Mouse (Mus musculus): Measurements from ENCODE around the gene BC024978. TPM values are rescaled to one million over a fixed set of nuclear protein-coding genes. Genes with fewer than 3 reads are reported as not detected.

Gene BC024978
- polyA plus RNA-seq, 1 experiment from 2014 or later = 3.2 TPM

- peaks cover 60% of the 10 kb centered on the region for H3K4me1 ChIP-seq (ENCODE audit: control insufficient read depth, insufficient read depth, low read length)
- peak overlapping the region; percentile 80; the same call in 1 of the 2 replicates for H3K4me3 ChIP-seq (replicated peaks; ENCODE audit: low read length)
- H3K9ac ChIP-seq (ENCODE audit: low read length) = peak overlapping the region; percentile 94; the same call in 1 of the 2 replicates
- H3K27ac ChIP-seq (ENCODE audit: low read length) = no peak overlapping the region
- H3K9me3 ChIP-seq (replicated peaks; ENCODE audit: control insufficient read depth, low read length) = no peaks in the 10 kb centered on the region
- WGBS = 72% methylated on average over 5 of the region's 5 CpGs
- peak overlapping the region; percentile 73 for H3K4me2 ChIP-seq (ENCODE audit: low read depth, low read length)
- H3K36me3 ChIP-seq (ENCODE audit: control insufficient read depth, insufficient read depth, low read length) = peaks cover 25% of the 10 kb centered on the region
- H3K27me3 ChIP-seq (ENCODE audit: control insufficient read depth, insufficient read depth, low read length) = no peaks in the 10 kb centered on the region
- no peak for ATAC-seq (ENCODE audit: insufficient read depth, low FRiP score)
These were observed 32.7 kb upstream of the BC024978 start for GRCm38 (mm10) chr7:27162780-27163449.

- Histone ChIP-seq H3K27me3 (ENCODE audit: control insufficient read depth, insufficient read depth, low read length) (no peaks in the 10 kb centered on the region), H3K4me2 (ENCODE audit: low read depth, low read length) (peak overlapping the region; percentile 73), H3K4me1 (ENCODE audit: control insufficient read depth, insufficient read depth, low read length) (peaks cover 60% of the 10 kb centered on the region), H3K36me3 (ENCODE audit: control insufficient read depth, insufficient read depth, low read length) (peaks cover 20% of the 10 kb centered on the region), H3K27ac (ENCODE audit: low read length) (no peak overlapping the region), H3K9me3 (replicated peaks; ENCODE audit: control insufficient read depth, low read length) (no peaks in the 10 kb centered on the region), H3K4me3 (replicated peaks; ENCODE audit: low read length) (peak overlapping the region; percentile 80), H3K9ac (ENCODE audit: low read length) (peak overlapping the region; percentile 94)
- ATAC-seq (ENCODE audit: insufficient read depth, low FRiP score) = no peak
- 62% methylated on average over 5 of the region's 5 CpGs for WGBS
These were observed 32.2 kb upstream of the BC024978 start for GRCm38 (mm10) chr7:27163450-27163805.

GRCm38 (mm10) chr7:27164112-27164947 lies 31.3 kb upstream of the BC024978 start:
- H3K27ac ChIP-seq (ENCODE audit: low read length) = no peak overlapping the region
- no peaks in the 10 kb centered on the region for H3K9me3 ChIP-seq (replicated peaks; ENCODE audit: control insufficient read depth, low read length)
- whole genome bisulfite sequencing = 77% methylated on average over 33 of the region's 33 CpGs

DNA sequence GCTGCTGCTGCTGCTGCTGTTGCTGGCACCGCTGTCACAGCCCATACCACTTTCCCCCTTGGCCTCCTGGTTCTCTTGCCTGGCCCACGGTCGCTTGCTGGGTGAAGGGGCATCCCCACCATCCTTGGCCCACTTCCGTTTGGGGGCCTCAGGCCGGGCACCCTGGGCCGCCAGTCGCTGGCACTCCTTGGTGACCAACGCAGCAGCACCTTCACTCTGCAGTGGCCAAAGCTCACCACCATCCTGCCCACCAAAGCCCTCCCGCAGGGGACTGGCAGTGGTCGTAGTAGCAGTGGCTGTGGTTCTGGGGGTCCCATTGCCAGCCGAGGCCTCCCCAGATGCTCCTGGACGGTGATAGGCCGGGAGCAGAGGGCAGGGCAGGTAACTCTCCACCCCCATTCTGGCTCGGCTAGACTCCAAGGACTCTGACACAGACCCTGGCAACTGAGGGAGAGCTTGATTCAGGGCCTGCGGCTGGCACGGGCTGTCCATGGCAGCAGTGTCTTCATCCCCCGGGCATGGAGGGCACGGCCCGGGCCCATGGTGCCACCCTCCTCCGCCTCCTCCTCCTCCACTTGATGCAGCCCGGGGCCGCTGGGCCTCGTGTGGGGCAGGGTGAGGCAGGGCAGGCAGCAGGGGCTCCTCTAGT lies 30.4 kb upstream of the BC024978 start:
- peak overlapping the region; percentile 73 for H3K4me2 ChIP-seq (ENCODE audit: low read depth, low read length)
- peaks cover 58% of the 10 kb centered on the region for H3K4me1 ChIP-seq (ENCODE audit: control insufficient read depth, insufficient read depth, low read length)

More at GRCm38 (mm10) chr7:27164112-27164947, 31.3 kb upstream of the BC024978 start:
- H3K27me3 ChIP-seq (ENCODE audit: control insufficient read depth, insufficient read depth, low read length) = no peaks in the 10 kb centered on the region
- peak overlapping the region; percentile 94 for H3K9ac ChIP-seq (ENCODE audit: low read length)
- peaks cover 60% of the 10 kb centered on the region for H3K4me1 ChIP-seq (ENCODE audit: control insufficient read depth, insufficient read depth, low read length)
- peak overlapping the region; percentile 80 for H3K4me3 ChIP-seq (replicated peaks; ENCODE audit: low read length)
- H3K36me3 ChIP-seq (ENCODE audit: control insufficient read depth, insufficient read depth, low read length) = peaks cover 11% of the 10 kb centered on the region
- no peak for ATAC-seq (ENCODE audit: insufficient read depth, low FRiP score)
- H3K4me2 ChIP-seq (ENCODE audit: low read depth, low read length) = peak overlapping the region; percentile 73

DNA sequence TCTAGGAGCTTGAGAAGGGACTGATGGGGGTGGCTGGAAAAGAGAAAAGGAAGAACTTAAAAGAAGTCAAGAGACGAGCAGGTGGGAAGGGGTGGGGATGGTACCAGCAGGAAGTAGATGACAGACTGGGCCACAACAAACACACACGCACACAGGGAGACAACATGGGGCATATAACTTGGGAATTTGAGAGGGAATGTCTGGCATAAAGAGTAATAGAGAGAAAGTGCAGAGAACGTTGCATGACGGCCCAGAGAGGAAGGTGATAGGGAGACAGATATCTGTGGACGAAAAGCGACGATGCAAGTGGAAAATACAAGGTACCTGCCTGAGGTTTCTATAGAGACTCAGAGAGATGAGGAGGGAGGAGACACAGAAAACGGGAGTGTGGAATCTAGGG lies 29.9 kb upstream of the BC024978 start:
- Histone ChIP-seq H3K27me3 (ENCODE audit: control insufficient read depth, insufficient read depth, low read length) (no peaks in the 10 kb centered on the region), H3K36me3 (ENCODE audit: control insufficient read depth, insufficient read depth, low read length) (peaks cover 8% of the 10 kb centered on the region; the same call in 1 of the 2 replicates), H3K27ac (ENCODE audit: low read length) (peak overlapping the region; percentile 98), H3K9me3 (replicated peaks; ENCODE audit: control insufficient read depth, low read length) (no peaks in the 10 kb centered on the region), H3K9ac (ENCODE audit: low read length) (peak overlapping the region; percentile 94), H3K4me3 (replicated peaks; ENCODE audit: low read length) (peak overlapping the region; percentile 80), H3K4me1 (ENCODE audit: control insufficient read depth, insufficient read depth, low read length) (peaks cover 56% of the 10 kb centered on the region), H3K4me2 (ENCODE audit: low read depth, low read length) (peak overlapping the region; percentile 73)
- ATAC-seq (ENCODE audit: insufficient read depth, low FRiP score) = no peak
- 2% methylated on average over 8 of the region's 8 CpGs for WGBS

More for the DNA sequence above, 30.4 kb upstream of the BC024978 start:
- Histone ChIP-seq H3K36me3 (ENCODE audit: control insufficient read depth, insufficient read depth, low read length) (peaks cover 8% of the 10 kb centered on the region; the same call in 1 of the 2 replicates), H3K9me3 (replicated peaks; ENCODE audit: control insufficient read depth, low read length) (no peaks in the 10 kb centered on the region), H3K9ac (ENCODE audit: low read length) (peak overlapping the region; percentile 94), H3K27ac (ENCODE audit: low read length) (peak overlapping the region; percentile 98), H3K27me3 (ENCODE audit: control insufficient read depth, insufficient read depth, low read length) (no peaks in the 10 kb centered on the region), H3K4me3 (replicated peaks; ENCODE audit: low read length) (peak overlapping the region; percentile 80)
- WGBS = 61% methylated on average over 23 of the region's 23 CpGs
- no peak for ATAC-seq (ENCODE audit: insufficient read depth, low FRiP score)

DNA sequence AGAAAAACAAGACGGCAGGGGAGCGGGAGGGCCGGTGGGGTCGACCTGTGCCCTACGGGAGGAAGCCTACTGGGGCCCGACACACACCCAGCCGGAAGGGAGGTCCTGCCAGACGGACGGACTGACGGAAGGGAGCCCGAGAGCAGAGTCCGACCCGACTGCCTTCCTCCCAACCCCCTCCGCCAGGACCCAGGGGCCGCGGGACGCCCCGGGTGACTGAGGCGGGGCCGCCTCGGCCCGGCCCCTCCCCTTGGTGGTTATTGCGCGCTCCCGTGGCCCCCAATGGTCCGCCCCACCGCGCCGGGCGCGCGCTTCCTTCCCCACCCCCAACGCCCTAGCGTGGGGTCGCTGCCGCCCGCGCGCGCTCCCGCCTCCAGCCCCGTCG lies 29.4 kb upstream of the BC024978 start:
- Histone ChIP-seq H3K4me1 (ENCODE audit: control insufficient read depth, insufficient read depth, low read length) (peaks cover 53% of the 10 kb centered on the region), H3K27ac (ENCODE audit: low read length) (peak overlapping the region; percentile 98), H3K9me3 (replicated peaks; ENCODE audit: control insufficient read depth, low read length) (no peaks in the 10 kb centered on the region), H3K4me3 (replicated peaks; ENCODE audit: low read length) (peak overlapping the region; percentile 80), H3K4me2 (ENCODE audit: low read depth, low read length) (peak overlapping the region; percentile 73), H3K9ac (ENCODE audit: low read length) (peak overlapping the region; percentile 94), H3K36me3 (ENCODE audit: control insufficient read depth, insufficient read depth, low read length) (peaks cover 8% of the 10 kb centered on the region; the same call in 1 of the 2 replicates), H3K27me3 (ENCODE audit: control insufficient read depth, insufficient read depth, low read length) (no peaks in the 10 kb centered on the region)
- WGBS = 1% methylated on average over 34 of the region's 43 CpGs
- peak; percentile 87 for ATAC-seq (ENCODE audit: insufficient read depth, low FRiP score)

DNA sequence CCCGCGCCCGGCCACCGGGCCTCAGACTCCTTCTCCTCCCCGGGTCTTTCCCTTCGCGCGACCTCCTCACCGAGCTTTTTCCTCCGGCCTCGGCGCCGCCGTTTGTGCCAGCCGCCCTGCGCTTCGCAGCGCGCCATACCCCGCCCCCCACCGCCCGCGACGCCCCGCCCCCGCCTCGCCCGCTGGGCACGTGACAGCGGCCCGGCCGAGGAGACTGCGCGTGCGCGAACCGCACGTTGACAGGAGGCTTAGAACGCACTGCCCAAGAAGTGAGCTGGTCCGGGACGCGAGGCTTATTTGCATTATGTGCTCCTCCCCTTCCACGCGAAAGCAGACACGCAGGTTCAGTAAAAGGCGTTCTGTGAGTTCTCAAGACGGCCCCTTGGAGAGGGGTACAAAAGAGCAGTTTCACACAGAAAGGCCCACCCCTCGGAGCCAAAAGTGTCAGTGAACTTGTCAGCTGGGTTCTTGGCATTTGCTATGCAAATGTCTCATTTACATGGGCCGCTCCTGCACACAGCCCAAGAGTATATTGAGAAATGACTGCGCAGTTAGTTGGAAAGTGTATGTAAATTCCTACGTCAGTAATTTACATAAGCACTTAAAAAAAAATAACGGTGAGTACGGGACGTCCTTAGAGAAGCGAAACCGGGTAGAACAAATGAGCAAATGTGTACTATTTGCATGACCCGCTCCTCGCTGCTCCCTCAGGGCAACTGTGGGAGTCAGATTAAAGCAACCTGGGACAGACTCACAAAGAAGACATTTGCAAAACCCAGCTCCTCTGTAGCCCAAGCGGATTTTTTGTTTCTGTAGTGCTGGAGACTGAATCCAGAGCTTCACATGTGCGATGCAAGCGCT lies 28.7 kb upstream of the BC024978 start, which contains the start of gene Egln2:
Gene Egln2 (minus strand): TSS at position 189 of the 861 bp plus-strand sequence.
- peak within 1 kb of the TSS; percentile 98 for H3K27ac ChIP-seq (ENCODE audit: low read length)
- WGBS = 1% methylated on average over 61 of the region's 61 CpGs
- peak within 1 kb of the TSS; percentile 80 for H3K4me3 ChIP-seq (replicated peaks; ENCODE audit: low read length)
- peaks cover 9% of the 10 kb centered on the region; the same call in 1 of the 2 replicates for H3K36me3 ChIP-seq (ENCODE audit: control insufficient read depth, insufficient read depth, low read length)
- peaks cover 47% of the 10 kb centered on the region for H3K4me1 ChIP-seq (ENCODE audit: control insufficient read depth, insufficient read depth, low read length)
- H3K9ac ChIP-seq (ENCODE audit: low read length) = peak within 1 kb of the TSS; percentile 94
- no peaks in the 10 kb centered on the region for H3K9me3 ChIP-seq (replicated peaks; ENCODE audit: control insufficient read depth, low read length)
- peak within 1 kb of the TSS; percentile 73 for H3K4me2 ChIP-seq (ENCODE audit: low read depth, low read length)
- H3K27me3 ChIP-seq (ENCODE audit: control insufficient read depth, insufficient read depth, low read length) = no peaks in the 10 kb centered on the region
- ATAC-seq (ENCODE audit: insufficient read depth, low FRiP score) = peak; percentile 90

DNA sequence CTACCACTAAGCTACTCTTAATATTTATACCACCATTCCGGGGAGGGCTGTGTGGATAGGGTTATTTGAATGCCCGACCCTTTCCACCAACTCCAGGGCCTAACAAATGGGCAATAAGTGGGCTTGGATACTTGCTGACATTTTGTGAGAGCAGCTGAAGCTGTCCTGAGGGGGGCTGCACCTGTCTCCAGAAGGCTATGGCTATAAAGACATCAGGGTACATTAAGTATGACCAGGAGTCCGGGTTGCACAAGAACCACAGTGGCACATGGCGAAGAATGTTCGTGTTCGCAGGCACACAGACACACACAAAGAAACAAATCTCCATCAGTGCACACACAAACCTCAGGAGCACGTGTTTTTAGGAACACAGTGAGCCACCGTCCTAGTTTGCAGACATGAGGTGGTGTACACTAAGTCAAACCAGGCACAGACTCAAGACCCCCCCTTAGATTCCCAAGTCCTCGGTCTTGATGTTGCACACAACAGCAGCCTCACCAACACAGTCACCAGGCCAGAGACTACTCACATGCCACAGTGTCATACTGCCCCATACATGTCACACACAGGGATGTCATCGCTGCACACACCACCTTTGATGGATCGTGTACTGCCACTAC lies 28.0 kb upstream of the BC024978 start:
- Histone ChIP-seq H3K27ac (ENCODE audit: low read length) (peak overlapping the region; percentile 98), H3K4me1 (ENCODE audit: control insufficient read depth, insufficient read depth, low read length) (peaks cover 39% of the 10 kb centered on the region), H3K36me3 (ENCODE audit: control insufficient read depth, insufficient read depth, low read length) (peaks cover 15% of the 10 kb centered on the region; the same call in 1 of the 2 replicates), H3K9me3 (replicated peaks; ENCODE audit: control insufficient read depth, low read length) (no peaks in the 10 kb centered on the region), H3K27me3 (ENCODE audit: control insufficient read depth, insufficient read depth, low read length) (no peaks in the 10 kb centered on the region), H3K9ac (ENCODE audit: low read length) (peak overlapping the region; percentile 94), H3K4me3 (replicated peaks; ENCODE audit: low read length) (peak overlapping the region; percentile 80), H3K4me2 (ENCODE audit: low read depth, low read length) (peak overlapping the region; percentile 73)
- 72% methylated on average over 11 of the region's 11 CpGs for WGBS
- no peak for ATAC-seq (ENCODE audit: insufficient read depth, low FRiP score)

All from stomach, embryonic 16.5 days (tissue).